Mouse (Mus musculus) frontal cortex, postnatal 10 days (tissue): ENCODE data around the gene Mrps11.

ENCODE experiments used
- DNase-seq, 2 experiments: peaks; one replicate each; pipeline ENCODE4 v3.0.0; 2022; ENCODE audit warnings: low spot score in 2 of 2, mixed read lengths in 1 of 2

The Mrps11 gene

GRCm38 (mm10) chr7:78793895-78794570, 11.1 kb downstream of the Mrps11 start:
- no peak for DNase-seq

- no peak for DNase-seq
These were observed 11.7 kb downstream of the Mrps11 start for GRCm38 (mm10) chr7:78794571-78795092.

GRCm38 (mm10) chr7:78796624-78797023, 13.7 kb downstream of the Mrps11 start:
- no peak for DNase-seq

DNA sequence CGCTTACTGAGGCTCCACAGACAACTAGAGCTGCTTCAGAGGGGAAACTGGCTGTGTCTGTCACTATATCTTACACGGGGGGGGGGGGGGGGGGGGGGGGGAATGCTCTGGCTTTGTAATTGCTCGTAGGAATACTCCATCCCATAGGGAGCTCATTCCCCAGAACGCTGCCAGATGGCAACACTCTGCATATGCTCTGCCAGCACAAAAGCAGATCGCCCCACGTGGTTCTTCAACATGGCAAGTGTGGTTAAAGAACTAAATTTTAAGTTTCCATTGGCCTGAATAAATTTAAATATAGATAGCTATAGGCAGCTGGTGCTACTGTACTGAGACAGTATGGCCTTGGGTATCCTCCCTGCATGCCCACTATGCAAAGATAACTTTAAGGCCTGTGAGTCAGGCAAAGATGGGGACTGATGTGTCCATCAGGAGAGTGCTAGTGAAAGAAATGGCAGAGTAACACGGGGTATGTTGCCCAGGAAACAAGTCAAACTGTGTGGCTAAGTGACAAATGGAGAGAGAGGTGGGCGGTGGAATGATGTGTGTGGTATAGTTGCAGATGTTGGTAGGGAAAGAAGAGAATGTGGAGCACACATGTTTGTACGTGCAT, 15.0 kb downstream of the Mrps11 start:
- peak; percentile 44 to 66 for DNase-seq

GRCm38 (mm10) chr7:78799730-78800496, 17.0 kb downstream of the Mrps11 start:
- DNase-seq: no peak

- DNase-seq: no peak
These were observed 20.9 kb downstream of the Mrps11 start for GRCm38 (mm10) chr7:78803841-78804240.

GRCm38 (mm10) chr7:78807192-78807591, 24.3 kb downstream of the Mrps11 start:
- DNase-seq: no peak

- DNase-seq: no peak
These were observed 30.9 kb downstream of the Mrps11 start for GRCm38 (mm10) chr7:78813791-78814190.

GRCm38 (mm10) chr7:78814766-78815165, 31.8 kb downstream of the Mrps11 start:
- no peak for DNase-seq

DNA sequence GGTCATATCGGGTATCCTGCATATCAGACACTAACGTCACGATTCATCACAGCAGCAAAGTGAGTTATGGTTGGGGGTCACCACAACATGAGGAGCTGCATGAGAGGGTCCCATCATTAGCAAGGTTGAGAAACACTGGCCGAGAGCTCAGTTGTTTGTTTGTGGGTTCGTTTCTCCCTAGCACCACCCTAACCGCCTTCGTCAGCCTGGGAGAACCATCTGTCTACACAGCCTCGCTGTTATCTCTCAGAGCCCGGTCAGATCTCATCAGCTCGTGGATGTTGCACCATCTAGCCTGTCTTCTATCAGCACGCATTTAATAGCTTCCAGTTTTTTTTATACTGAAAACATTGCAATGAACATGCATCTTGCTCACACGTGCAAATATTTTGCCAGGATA, 35.4 kb downstream of the Mrps11 start:
- no peak for DNase-seq

DNA sequence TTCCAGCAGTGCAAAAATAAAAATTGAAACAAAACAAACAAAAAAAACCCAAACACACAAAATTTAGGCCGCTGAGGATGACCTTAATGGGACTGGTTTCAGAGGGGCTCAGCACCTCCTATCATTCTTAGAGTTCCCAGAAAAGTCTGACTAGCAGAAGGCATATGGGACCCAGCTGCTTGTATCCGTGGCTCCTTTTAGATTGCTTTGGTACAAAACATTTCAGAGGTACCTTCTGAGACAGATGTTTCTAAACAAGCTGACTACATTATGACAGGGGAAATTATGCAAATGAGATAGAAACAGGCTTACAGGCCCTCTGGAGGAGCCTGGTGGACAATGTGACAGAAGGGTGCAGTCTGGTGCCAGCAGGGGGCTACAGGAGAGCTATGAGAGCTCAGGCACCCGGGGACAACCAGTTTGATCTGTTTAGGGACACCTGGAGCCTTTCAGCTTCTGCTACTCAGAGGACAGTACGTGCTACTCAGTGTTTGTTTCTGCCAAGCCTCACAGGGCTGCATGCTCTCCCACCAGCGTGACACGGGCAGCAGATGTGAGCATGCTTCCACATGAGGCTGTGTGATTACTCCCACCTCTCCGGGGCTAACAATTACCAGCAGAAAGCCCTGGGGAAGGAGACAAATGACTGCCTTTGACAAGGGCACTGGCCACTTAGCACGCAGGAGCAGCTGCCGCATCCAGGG, 43.9 kb downstream of the Mrps11 start:
- DNase-seq: no peak

- DNase-seq: no peak
These were observed 44.9 kb downstream of the Mrps11 start for GRCm38 (mm10) chr7:78827749-78828362.

DNA sequence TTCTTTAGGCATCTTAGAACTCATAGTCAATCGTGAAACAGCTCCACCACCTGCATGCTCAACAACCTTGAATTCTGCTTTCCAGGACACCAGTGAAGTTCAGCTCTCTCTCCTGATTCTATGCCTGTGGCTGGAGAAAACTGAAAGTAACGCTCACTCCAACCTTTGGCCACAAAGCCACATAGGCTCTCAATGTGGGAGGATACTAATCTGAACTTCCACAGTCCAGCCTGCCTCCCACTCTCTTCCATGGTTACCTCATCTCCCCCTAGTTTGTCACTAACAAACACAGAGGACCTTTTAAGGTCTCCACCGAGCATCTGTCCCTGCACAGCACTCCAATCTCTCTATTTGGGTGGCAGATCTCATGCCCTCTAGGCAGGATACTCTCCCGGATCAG, 52.7 kb downstream of the Mrps11 start:
- DNase-seq: no peak

- no peak for DNase-seq
These were observed 54.3 kb downstream of the Mrps11 start for GRCm38 (mm10) chr7:78837250-78837649.

DNA sequence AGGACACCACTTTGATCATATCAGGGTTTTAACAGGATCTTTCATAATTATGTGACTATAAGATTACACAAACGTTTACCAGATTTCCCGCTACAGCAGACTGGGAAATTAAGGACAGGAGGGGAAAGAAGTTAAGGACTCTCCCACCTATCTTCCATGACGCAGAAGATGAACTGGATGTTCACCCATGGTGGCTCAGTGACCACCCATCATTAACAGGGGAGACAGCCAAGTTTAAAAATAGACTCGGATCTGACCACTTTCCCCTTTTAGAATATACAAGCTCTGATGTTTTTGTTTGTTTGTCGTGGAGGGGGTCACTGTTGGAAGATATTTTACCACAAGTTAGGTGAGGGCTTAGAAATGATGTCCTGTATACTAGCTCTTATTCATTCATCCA, 58.7 kb downstream of the Mrps11 start:
- DNase-seq: no peak
